Mouse (Mus musculus) splenic B cell, adult 2 months (primary cell): ENCODE data around the gene Spsb1.

Source experiments
- DNase-seq: peaks from one replicate; pipeline ENCODE4 v3.0.0-alpha.2; 2011; ENCODE audit warnings: low read depth, low spot score
- H3K27me3 ChIP-seq: 2 replicates; pipeline ENCODE4 v1.6.1; 2012; ENCODE audit warnings: mild to moderate bottlenecking, low read length, moderate library complexity, mixed read lengths; ENCODE audit not compliant: control insufficient read depth, poor library complexity, insufficient read depth, severe bottlenecking
- H3K36me3 ChIP-seq: 2 replicates; pipeline ENCODE4 v1.6.1; 2012; ENCODE audit warnings: mild to moderate bottlenecking, low read length, moderate library complexity, mixed read lengths; ENCODE audit not compliant: control insufficient read depth, poor library complexity, insufficient read depth, severe bottlenecking

Spsb1 gene

DNA sequence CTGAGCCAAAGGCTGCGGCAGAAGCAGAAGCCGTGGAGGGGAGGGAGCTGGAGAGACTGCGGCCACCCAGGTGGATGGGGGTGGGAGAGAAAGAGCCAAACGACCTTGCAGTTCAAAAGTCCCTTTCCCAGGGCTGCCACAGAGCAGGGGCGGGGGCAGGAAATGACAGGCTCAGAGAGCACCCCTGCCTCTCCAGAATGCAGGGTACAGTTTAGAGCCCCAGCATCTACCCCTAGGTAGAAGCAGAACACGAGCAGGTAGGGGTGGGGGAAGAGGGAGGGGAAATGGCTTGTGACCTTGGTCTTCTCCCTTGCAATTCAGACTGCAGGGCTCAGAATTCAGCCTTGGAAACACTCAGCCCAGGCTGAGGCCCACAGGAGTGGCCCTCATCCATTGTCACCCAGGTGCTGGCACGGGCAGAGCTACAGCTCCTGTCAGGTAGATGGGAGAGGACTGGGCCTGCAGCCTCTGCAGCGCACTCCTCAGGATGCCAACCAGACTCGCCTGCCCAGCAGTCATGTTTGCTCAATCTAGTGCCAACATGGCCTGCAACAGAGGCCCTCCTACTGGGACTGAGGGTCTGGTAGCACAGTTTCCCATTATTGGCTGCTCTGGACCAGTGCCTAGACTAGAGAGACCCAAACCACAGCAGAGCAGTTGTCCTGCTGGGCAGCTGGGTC lies 36.3 kb upstream of the Spsb1 start:
- DNase-seq = peak; percentile 29
- H3K36me3 ChIP-seq = no peaks in the 10 kb centered on the region
- no peaks in the 10 kb centered on the region for H3K27me3 ChIP-seq

DNA sequence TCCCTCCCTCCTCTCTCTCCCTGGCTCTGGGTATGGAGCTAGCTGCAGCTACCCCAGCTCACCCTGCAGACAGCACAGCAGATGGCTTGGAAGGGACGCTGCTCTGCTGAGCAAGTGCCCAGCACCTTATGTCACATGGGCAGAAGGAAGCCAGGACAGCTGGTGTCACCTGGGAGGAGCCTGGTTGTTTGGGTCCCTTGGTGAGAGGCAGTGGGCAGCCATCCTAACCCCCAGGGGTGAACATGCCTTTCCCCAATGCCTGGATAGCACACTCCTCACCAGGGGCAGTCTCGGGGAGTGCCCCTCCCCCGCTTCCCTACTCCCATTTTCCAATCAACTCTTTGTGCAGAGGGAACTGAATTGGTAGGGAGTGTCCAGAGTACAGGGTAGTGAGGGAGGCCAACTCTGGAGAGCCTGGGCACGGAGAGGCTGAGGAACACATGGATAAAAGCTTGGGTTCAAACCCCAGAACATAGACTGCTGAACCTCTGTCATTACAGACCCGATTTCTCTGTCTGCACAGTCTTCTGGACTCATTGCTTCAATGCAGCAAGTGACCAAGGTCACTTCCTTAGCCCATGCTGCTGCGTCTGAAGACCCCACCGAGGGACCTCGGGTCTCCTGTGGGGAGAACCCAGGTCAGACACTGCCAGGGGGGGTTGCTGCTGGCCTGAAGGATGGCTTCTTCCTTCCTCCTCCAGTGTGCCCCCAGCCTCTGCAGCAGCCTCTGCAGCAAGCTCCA lies 35.5 kb upstream of the Spsb1 start:
- Histone ChIP-seq H3K36me3 (no peaks in the 10 kb centered on the region), H3K27me3 (no peaks in the 10 kb centered on the region)
- DNase-seq = no peak

DNA sequence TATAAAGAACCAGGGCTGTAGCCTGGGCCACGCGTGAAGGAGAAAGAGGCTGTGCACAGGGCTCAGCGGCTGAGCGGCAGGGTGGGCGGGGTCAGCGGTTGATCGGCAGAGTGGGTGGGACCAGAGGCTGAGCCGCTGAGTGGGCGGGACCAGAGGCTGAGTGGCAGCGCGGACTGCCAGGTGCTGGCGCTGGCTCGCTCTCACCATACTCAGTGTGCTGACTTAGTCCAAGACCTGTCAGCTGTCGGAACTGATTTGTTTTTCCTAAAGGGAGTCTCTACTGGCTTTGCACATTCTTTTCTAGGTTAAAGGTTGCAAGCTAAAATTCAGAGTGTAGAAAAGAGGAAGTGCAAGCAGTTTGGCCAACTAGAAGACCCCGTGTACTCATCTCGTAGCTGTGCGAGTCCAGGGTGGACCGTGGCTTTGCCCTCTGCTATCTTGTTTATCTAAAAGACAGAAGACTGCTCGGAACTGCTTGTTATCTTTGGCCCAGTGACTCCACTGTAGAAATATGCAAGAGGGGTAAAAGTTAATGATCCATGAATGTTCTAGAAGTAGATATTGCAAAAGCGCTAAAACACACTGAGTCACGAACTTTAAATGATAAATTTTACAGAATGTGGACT lies 34.2 kb upstream of the Spsb1 start:
- H3K36me3 ChIP-seq = no peaks in the 10 kb centered on the region
- H3K27me3 ChIP-seq = no peaks in the 10 kb centered on the region
- peak; percentile 90 for DNase-seq

DNA sequence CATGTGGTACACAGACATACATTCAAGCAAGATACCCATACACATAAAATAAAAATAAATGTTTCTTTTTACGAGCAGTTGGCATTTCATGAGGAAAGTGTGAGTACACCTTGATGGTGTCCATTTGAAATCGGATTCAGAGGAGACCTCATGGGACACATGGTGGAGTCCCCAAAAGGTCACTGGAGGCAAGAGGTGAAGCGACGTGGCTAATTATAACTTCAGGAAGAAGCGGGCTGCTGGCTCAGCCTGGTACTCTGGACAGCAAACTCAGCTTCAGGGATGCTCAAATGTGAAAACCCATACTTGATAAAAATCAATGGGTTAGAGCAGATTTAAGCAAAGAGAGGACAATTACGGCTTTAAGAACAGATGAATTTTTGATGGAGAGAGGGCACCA lies 33.5 kb upstream of the Spsb1 start:
- Histone ChIP-seq H3K27me3 (no peaks in the 10 kb centered on the region), H3K36me3 (no peaks in the 10 kb centered on the region)
- DNase-seq = no peak

DNA sequence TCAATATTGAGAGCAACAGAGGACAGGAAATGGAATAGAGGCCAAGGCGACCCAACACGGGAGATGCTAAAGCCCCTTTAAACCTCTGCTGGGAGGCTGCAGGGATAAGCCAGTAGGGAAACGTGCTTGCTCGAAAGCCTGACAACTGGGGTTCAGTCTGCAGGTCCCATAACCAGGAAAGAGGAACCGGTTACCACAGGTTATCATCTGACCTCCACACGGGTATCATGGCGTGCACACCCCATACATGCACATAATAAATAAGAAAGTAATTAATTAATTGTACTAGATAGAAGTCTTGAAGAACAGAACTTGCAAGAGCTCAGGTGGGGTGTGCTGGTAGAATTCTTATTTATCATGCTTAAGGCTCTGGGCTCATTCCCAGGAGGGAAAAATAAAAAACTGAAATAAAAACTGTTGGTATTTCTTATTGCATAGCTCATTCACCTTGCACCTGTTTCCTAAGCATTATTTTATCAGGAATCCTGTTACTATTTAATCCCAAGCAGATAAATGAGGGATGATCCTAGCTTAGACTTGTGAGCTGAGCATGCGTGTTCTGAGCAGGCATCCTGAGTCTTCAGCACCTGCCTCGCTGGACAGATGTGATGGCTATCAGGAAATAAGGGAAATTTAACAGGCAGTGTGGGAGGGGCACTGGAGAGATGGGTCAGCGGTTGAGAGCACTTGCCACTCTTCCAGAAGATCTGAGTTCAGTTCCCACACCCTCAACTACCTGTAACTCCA lies 32.0 kb upstream of the Spsb1 start:
- no peaks in the 10 kb centered on the region for H3K27me3 ChIP-seq
- DNase-seq = no peak

DNA sequence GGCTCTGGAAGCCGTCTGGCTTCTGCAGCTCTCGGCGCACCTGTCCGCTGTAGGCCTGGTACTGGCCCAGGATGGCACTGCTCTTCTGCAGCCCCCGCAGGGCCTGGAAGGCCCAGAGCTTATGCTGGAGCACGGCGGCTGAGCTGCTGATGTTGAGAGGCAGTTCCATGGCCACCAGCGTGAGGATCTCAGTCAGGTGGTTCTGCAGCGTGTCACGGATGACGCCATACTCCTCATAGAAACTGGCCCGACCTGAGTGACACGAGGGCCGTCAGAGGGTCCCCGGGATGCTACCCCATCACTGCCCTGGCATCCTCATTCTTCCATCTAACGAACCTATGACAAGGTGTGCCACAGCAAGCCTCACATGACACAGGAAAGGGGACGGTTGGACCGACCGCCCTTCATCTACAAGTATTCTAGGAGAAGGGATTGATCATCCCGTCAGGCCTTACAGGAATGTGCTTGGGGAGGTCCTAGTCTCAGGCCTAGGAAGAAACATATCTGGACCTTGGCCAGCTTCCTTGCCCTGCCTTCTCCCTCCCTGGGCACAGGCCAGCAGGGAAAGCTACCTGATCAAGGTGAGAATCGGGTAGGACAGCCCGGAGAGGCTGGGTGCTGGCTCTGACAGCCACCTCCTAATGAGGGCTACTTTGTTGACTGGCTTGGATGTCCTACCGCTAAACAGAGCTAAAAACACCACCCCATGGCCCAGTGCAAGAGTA lies 29.2 kb upstream of the Spsb1 start:
- H3K36me3 ChIP-seq = no peaks in the 10 kb centered on the region
- no peaks in the 10 kb centered on the region for H3K27me3 ChIP-seq
- DNase-seq = no peak

More for the DNA sequence above, 32.0 kb upstream of the Spsb1 start:
- H3K36me3 ChIP-seq = no peaks in the 10 kb centered on the region

DNA sequence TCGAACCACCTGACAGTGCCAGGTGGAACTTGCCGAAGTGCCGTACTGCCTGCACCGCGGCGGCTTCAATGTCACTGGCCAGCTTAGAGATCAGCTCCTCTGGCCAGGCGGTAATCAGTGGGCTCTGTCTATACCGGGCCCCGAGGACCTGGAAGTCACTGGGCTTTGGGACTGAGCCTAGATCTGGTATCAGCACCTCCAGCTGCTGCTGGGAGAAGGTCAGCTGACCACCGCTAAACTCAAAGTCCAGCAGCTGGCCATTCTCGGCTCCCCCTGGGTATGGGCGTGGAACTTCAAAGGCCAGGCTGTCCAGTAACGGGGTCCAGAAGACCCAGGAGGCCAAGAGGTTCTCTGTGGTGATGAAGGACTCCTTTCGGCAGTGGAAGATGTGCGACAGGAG lies 27.3 kb upstream of the Spsb1 start:
- no peaks in the 10 kb centered on the region for H3K36me3 ChIP-seq
- H3K27me3 ChIP-seq = no peaks in the 10 kb centered on the region
- DNase-seq = no peak

DNA sequence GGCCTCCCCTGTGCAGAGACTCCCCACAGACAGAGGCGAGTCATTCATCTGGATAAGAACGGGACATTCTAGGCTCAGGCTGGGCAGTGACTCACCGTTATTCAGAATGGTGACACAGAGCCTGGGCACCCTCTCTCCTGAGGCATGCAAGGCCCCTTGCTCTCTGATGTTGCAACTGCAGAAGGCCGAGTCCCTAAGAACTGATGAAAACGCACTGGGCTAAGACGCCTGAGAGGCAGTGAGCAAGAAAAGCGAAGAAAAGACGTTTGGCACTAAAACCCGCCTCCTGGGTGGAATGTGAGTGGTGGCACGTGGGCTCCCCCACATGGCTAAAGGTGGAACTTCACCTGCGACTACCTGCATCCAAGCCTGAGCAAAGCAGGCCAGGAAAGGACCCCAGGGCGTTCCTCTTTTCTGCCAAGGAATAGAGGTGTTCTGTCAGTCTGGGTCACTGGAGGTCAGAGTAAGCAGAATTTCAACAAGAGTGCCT lies 25.0 kb upstream of the Spsb1 start:
- peak; percentile 85 for DNase-seq
- Histone ChIP-seq H3K36me3 (no peaks in the 10 kb centered on the region), H3K27me3 (no peaks in the 10 kb centered on the region)

DNA sequence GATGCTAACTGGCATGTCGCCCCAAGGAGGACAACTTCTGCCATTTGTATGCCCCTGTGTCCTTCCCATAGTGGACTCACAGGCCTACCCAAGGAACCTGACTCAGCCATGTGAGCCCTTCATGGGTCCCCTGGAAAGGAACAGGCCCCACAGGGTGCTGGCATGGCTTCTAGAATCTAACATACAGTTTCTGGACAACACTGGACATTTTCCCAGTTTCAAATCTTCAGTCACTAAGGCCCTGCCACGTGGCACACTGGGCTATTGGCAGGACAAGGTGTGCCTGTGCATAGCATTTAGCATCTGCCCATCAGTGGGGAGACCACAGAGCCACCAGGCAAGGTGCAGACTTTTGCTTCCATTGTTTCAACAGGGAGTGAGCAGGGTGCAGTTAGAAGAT lies 24.0 kb upstream of the Spsb1 start:
- no peaks in the 10 kb centered on the region for H3K36me3 ChIP-seq
- no peak for DNase-seq

DNA sequence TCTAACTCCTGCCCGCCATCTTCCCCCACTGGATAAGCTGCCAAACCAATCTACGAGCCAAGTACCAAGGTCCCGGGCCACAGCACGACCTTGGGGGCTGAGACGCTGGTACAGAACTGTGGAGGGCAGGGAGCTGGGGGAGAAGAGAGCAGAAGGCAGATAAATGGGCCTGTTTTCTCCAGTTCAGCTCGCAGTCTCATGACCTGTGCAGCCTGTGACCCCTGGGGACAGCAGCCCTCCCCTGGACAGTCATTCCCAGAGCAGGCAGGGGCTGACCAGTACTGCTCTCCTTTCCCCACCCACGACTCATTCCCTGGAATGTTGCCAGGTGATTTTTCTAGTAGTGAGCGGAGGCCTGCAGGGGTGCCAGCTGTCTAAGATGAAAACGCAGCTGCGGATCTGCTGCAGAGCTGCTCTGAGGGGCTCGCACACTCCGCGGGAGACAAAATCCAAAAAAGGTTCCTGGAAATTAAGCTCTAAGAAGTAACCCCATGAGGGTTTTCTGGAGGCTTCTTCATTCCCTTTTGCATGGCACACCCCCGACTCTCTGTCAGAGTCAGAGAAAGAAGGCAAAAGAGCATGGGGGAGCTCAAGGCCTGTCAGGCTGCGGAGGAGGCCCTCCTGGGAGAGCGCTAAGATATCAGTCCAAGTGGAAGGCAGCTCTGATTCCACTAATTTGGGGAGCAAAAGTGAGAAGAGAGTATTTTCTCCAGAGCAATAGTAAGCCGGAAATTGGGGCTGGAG lies 23.1 kb upstream of the Spsb1 start:
- no peak for DNase-seq

More for the DNA sequence above, 24.0 kb upstream of the Spsb1 start:
- no peaks in the 10 kb centered on the region for H3K27me3 ChIP-seq

DNA sequence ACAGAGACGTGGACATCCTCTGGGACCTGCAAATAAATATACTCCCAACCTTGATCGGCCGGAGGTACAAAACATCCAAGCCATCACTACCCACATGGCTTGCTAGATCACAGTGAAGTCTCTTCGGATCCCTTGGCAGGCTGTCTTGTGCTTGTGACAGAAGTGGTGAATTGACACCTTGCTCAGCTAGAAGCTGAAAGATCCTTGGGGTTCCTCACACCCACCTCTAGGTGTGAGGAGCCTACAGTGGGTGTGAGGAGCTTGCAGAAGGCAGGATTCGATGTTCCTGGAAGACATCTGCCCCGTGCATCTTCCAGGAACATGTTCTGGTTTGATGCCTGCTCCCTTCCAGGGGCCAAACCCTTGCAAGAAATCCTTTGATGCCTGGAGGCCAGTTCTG lies 22.3 kb upstream of the Spsb1 start:
- DNase-seq = no peak
- no peaks in the 10 kb centered on the region for H3K36me3 ChIP-seq

More for the DNA sequence above, 23.1 kb upstream of the Spsb1 start:
- Histone ChIP-seq H3K36me3 (no peaks in the 10 kb centered on the region), H3K27me3 (no peaks in the 10 kb centered on the region)

DNA sequence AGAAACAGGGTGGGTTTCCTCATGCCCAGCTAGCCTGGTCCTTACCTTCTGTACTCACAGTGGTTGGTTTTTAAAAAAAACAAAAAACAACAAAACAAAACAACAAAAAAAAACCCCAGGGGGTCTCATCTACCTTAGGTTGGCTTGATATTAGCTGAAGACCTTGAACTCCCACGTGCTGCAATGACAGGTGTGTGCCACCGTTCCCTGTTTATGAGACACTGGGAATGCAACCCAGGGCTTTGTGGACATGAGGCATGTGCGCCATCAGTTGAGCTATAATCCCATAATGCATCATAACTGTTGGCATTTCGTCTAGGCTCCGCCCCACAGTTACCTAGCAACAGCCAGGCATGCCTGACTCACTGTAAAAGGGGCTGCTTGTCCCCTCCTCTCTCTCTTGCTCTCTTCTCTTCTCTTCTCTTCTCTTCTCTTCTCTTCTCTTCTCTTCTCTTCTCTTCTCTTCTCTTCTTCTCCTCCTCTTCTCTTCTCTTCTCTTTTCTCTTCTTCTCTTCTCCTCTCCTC lies 20.9 kb upstream of the Spsb1 start:
- no peaks in the 10 kb centered on the region for H3K36me3 ChIP-seq
- DNase-seq = no peak
- no peaks in the 10 kb centered on the region for H3K27me3 ChIP-seq

More for the DNA sequence above, 22.3 kb upstream of the Spsb1 start:
- no peaks in the 10 kb centered on the region for H3K27me3 ChIP-seq

DNA sequence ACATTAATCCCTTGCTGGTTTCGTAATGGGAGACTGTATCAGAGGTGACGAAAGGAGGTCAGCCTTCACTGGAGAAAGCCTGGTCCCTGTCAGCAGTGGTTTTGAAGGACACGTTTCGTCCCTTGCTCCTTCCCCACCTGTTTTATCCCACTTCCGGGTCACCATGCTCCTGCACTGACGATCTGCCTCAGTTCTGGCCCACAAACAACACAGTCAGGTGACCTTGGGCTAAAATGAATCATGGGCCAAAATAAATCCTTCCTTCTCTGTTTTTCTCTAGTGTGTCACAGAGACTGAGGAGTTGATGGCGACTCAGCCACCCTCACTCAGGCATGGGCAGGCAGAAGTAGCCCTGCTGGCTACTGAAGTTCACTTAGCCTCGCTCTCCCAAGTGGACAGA lies 20.4 kb upstream of the Spsb1 start:
- DNase-seq = no peak
- no peaks in the 10 kb centered on the region for H3K27me3 ChIP-seq
- no peaks in the 10 kb centered on the region for H3K36me3 ChIP-seq
